Mouse (Mus musculus): Measurements from ENCODE around the gene Fanca.

The Fanca gene

GRCm38 (mm10) chr8:123291716-123292115 is 26.7 kb downstream of the Fanca start:
- TF ChIP-seq GATA4 (IDR thresholded peaks at IDR 0.05; ENCODE audit: insufficient replicate concordance, low read length) = no peak; the same call in 1 of the 2 replicates

- TF ChIP-seq GATA4 (IDR thresholded peaks at IDR 0.05; ENCODE audit: insufficient replicate concordance, low read length) = no peak
Observed at GRCm38 (mm10) chr8:123290679-123291078, 27.7 kb downstream of the Fanca start.

- TF ChIP-seq GATA4 (IDR thresholded peaks at IDR 0.05; ENCODE audit: insufficient replicate concordance, low read length) = no peak
Observed at GRCm38 (mm10) chr8:123290166-123290565, 28.2 kb downstream of the Fanca start.

GRCm38 (mm10) chr8:123287362-123287761 is 31.0 kb downstream of the Fanca start:
- TF ChIP-seq GATA4 (IDR thresholded peaks at IDR 0.05; ENCODE audit: insufficient replicate concordance, low read length) = no peak

- TF ChIP-seq GATA4 (IDR thresholded peaks at IDR 0.05; ENCODE audit: insufficient replicate concordance, low read length) = no peak
Observed at GRCm38 (mm10) chr8:123284493-123284892, 33.9 kb downstream of the Fanca start.

GRCm38 (mm10) chr8:123283991-123284390 is 34.4 kb downstream of the Fanca start:
- no peak for TF ChIP-seq GATA4 (IDR thresholded peaks at IDR 0.05; ENCODE audit: insufficient replicate concordance, low read length)

- TF ChIP-seq GATA4 (IDR thresholded peaks at IDR 0.05; ENCODE audit: insufficient replicate concordance, low read length) = no peak
Observed at GRCm38 (mm10) chr8:123280302-123281094, 37.9 kb downstream of the Fanca start.

- no peak for TF ChIP-seq GATA4 (IDR thresholded peaks at IDR 0.05; ENCODE audit: insufficient replicate concordance, low read length)
Observed at GRCm38 (mm10) chr8:123279828-123280227, 38.5 kb downstream of the Fanca start.

GRCm38 (mm10) chr8:123278445-123278844 is 39.9 kb downstream of the Fanca start:
- TF ChIP-seq GATA4 (IDR thresholded peaks at IDR 0.05; ENCODE audit: insufficient replicate concordance, low read length) = no peak

GRCm38 (mm10) chr8:123275096-123275495 is 43.3 kb downstream of the Fanca start:
- no peak for TF ChIP-seq GATA4 (IDR thresholded peaks at IDR 0.05; ENCODE audit: insufficient replicate concordance, low read length)

- no peak for TF ChIP-seq GATA4 (IDR thresholded peaks at IDR 0.05; ENCODE audit: insufficient replicate concordance, low read length)
Observed at GRCm38 (mm10) chr8:123274447-123274846, 43.9 kb downstream of the Fanca start.

GRCm38 (mm10) chr8:123271901-123272300 is 46.5 kb downstream of the Fanca start:
- TF ChIP-seq GATA4 (IDR thresholded peaks at IDR 0.05; ENCODE audit: insufficient replicate concordance, low read length) = no peak

GRCm38 (mm10) chr8:123271147-123271546 is 47.2 kb downstream of the Fanca start:
- no peak for TF ChIP-seq GATA4 (IDR thresholded peaks at IDR 0.05; ENCODE audit: insufficient replicate concordance, low read length)

GRCm38 (mm10) chr8:123267926-123268656 is 50.3 kb downstream of the Fanca start:
- no peak for TF ChIP-seq GATA4 (IDR thresholded peaks at IDR 0.05; ENCODE audit: insufficient replicate concordance, low read length)

- TF ChIP-seq GATA4 (IDR thresholded peaks at IDR 0.05; ENCODE audit: insufficient replicate concordance, low read length) = no peak
Observed at GRCm38 (mm10) chr8:123257114-123257513, 61.3 kb downstream of the Fanca start.

- no peak for TF ChIP-seq GATA4 (IDR thresholded peaks at IDR 0.05; ENCODE audit: insufficient replicate concordance, low read length)
Observed at GRCm38 (mm10) chr8:123255170-123255569, 63.2 kb downstream of the Fanca start.
